Mouse (Mus musculus): Measurements from ENCODE around the gene Unc119.
A peak's percentile ranks its signal among the peaks of the same experiment; 100 is the strongest.

Unc119 gene

DNA sequence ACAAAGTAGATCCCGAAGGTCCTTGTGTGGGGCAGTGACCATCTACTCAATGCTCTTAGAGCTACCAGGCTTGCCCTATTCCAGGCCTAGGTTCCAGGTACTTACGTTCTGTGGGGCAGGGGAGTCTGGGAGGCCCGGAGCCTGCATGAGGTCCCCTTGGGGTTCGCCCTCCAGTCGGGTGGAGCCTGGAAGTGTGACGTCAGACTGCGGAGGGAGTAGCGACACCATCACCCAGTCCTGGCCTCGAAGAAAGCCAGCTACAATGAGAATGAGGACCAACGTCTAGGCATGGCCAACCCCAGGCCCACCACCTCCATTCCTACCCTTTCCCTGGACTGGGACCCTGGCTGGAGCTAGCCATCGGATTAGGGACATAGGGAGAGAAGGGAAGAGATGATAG is 28.4 kb downstream of the Unc119 start:
- no peak for DNase-seq (ENCODE audit: low read depth, low spot score)

DNA sequence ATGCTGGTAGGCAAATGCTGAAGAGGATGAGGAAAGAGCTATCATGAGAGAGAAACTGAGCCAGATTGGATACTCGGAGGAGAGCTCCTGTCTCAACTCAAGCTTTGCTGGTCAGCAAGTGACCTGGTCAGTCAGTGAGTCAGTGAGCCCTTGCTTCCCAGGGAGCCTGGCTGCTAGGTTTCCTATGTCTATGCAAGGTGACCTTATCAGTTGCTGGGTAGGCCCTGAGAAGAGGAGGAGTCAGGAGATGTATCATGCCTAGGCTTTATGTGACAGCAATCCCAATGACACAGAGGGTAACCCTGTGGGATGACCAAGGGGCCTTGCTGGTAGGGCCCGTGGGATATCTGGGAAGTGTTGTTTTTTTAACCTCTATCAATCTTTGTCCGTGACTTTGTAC is 28.9 kb downstream of the Unc119 start:
- no peak for DNase-seq (ENCODE audit: low read depth, low spot score)

DNA sequence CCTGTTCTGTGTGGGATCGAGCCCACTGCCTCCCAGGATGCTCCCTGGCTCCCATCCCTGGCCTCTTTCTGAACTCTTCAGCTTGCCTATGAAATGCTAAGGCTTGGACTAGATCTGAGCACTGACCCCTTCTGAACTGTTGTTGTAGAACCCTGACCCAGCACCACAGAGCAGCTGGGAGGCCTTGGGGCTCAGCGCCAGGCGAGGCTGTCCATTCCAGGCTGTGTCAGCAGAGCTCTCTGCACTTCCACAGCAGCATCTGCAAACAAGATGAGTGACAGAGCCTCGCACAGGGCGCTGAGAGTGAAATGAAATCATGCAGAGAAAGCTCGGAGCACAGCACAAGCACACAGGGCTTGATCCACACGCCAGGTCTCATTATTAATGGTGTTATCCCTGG is 29.3 kb downstream of the Unc119 start:
- DNase-seq (ENCODE audit: low read depth, low spot score), result no peak

DNA sequence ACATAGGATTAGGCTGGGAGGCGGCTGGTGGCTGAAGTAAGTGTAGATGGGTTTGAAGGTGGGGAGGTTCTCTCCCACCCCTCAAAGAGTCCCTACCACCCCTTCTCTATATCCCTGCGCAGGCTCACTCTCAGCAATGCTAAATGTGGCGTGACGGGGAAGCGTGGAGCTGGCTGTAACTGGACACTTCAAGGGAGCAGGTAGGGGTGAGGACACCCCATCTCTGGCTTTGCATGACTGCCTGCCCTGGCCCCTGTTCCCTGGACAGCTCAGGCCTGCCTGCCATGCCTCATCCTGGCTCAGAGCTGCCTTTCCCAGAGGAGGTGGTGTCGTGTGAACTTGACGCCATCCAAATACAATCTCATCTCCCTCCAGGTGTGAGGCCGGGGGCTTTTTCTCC is 30.9 kb downstream of the Unc119 start:
- DNase-seq (ENCODE audit: low read depth, low spot score), result no peak

DNA sequence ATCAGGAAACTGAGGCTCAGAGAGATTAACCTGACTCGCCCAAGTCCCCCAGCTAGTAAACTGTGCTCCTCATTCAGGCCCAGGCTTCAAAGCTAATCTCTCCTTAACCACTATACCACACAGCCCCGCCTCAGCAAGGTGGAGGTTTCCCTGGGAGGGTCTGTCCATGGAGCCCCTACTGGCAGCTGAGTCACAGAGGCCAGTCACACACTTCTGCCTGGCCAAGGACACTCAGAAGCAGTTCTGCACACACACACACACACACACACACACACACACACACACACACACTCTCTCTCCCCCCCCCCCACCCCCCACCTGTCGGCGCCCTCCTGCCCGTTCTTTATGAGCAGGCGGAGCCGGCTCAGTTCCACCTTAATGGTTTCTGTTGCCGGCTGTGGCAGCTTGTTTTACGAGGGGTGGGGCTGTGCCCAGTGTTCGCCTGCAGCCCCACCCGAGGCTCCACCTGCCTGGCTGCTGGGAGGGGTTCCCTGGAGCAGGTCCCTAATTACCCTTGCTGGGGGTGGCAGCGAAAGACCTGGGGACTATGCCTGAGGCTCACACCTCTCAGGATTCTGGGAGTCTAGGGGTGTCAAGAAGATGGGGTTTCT is 34.4 kb downstream of the Unc119 start:
- DNase-seq (ENCODE audit: low read depth, low spot score), result no peak

DNA sequence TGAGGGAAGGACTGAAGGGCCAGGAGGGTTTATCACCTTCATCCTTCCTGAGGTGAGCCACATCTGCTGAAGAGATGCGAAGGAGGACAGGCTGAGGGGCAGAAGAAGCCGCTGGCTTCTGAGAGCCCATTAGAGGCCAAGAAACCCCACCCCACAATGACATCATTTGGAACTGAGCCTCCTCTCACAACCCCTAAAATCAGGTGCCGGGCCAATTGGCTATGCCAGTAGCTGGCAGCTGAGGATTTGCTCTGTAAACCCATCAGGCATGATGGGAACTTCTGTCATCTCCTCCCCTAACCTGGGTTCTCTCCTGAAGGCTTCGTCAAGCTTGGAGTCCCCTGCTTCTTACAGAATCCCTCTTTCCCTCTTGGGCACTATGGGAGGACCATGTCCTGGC is 37.1 kb downstream of the Unc119 start:
- no peak for DNase-seq (ENCODE audit: low read depth, low spot score)

DNA sequence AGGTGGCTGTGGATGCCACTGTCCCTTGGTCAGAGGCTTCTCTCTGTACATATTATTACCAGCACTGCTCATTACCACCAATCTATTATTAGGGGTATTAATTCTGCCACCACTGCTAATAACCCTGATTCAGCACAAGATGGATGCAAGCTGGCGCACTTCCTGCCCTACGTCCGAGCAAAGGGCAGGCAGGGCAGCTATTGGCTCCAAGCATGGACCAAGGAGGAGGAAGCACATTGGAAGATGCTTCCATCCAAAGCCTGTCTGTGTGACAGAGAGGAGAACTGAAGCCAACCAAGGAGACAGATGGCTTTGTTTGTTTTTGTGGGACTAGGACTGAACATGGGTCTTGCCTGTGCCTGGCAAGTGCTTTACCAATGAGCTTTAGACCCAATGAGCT is 37.7 kb downstream of the Unc119 start:
- no peak for DNase-seq (ENCODE audit: low read depth, low spot score)

DNA sequence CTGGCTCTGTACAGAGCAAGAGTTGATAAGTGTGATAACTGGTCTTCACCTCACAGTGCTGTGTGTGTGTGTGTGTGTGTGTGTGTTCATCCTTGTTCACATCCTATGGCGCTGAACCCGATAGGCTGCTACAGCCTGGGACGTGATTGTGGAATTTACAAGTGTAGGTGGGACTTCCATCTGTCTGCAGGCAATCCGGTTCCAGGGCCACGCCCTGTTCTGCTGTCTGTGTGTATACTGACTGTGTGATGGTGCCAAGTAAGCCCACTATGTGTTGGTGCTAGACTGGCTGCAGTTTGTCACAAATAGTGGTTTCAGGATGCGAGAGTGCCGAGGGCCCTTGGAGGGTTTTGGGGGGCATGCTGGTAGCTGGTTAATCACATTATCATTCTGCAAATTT is 39.0 kb downstream of the Unc119 start:
- no peak for DNase-seq (ENCODE audit: low read depth, low spot score)

DNA sequence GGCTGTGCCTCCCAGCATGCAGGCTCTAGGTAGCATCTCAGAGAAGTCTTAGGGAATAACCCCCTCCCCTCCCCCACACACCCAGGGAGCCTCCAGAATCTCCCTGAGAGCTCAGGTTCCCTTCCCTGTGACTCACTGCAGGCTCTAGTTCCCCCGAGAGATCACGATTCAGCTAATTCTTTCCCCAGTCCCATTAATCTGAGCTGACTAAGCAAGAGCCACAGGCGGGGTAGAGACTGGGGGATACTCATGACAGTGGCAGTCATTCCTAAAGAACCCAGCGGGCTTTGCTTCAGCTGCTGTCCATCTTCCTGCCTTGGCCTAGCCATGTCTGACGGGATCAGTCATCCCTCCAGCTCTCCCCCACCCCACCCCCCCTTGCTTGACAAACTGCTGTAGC is 39.4 kb downstream of the Unc119 start:
- DNase-seq (ENCODE audit: low read depth, low spot score), result no peak

DNA sequence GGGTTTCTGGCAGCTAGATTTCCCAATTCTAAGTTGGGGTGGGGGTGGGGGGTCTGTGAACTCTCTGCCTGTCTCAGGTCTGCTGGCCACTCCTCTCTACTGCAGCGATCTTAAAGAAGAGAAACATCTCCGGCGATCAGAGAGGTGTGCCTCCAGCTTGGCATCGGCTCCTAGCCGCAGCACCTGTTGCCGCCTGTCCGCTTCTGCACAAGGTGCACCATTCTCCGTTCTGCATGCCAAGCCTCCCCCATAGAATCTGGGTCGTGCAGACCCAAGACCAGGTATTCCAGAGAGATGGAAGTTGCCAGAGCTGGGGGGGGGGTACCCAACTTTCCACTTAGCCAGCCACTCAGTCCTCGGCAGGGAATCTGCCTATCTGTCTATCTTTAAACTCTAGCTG is 42.5 kb downstream of the Unc119 start:
- DNase-seq (ENCODE audit: low read depth, low spot score), result no peak

DNA sequence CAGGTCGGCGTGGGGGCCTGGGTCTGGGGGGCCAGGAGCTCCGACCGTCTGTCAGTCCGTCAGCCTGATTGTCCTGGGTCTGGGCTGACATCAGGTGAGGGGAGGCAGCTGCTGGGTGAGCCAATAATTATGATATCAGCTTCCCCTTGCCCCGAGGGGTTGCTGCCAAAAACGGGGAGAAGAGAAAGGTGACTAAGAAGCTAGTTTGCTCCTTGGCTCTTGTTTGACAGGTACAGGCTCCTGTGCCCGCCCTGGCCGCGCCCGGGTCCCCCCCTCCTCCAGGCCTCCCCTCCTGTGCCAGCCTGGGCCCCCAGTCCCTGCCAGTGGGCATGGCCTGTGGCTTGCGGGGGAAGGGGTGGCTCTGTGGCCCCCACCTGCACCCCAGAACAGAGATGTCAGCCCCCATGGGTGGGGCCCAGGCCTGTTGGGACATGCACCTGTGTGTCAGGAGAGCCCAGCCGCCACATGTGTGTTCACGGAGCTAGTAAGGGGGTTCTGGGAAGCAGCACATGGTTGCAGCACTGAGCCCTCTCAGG is 43.3 kb downstream of the Unc119 start, which contains the start of gene Foxn1:
Gene Foxn1, minus strand, starts transcription at position 51 of the 536 bp plus-strand sequence.
- no peak for DNase-seq (ENCODE audit: low read depth, low spot score)

DNA sequence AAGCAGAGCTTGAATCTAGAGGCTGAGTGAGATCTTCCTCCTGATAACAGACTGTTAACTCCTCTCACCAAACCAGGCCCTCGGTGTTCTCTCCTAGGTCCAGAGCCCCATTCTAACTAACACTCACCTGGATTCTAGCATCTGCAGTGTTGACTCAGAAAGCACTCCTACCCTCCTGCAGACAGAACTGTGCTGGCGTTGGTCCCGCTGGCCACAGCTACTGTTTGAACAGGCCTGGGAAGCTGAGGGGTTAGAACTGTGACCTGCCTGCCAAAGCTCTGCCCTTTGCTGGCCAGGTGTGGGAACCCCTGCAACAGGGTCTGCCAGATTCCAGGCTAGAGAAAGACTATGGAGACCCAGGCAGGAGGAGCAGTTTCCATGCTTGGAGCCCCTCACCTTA is 49.4 kb downstream of the Unc119 start:
- no peak for DNase-seq (ENCODE audit: low read depth, low spot score)

DNA sequence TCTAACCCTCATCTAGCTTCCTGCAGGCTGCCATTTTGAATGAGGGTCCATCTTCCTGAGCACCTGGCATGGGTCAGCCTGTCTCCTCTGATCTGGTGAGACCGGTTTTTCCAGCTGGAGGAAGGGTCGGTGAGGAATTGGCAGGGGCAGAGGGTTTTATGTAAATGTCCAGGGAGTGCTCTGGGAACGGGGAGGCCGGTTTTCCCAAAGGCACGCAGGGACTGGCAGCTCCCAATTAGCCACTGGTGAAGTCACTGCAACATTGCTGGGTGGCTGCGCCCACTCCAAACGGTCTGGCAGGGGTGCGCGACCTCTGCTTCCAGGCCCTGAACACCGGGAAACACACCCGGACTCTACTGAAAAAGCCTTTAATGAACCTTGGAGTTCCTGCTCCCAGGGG is 53.7 kb downstream of the Unc119 start:
- no peak for DNase-seq (ENCODE audit: low read depth, low spot score)

DNA sequence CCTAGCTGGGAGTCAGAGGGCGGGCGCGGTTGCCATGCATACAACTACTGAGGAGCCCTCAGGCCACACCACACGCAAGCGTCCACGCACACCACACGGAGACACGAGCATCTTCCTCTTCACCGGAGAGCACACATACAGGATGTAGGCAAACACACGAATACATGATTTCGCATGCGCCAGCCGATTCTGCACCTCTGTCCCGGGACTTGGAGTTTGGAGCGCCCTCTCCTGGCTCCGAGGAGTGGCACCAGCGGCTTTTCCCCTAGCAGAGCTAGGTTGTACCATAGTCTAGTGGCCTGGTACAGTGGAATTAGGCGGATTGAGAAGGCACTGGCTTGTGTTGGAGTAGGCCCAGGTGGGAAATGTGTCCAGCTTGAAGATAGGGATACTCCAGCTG is 54.1 kb downstream of the Unc119 start:
- peak; percentile 83 for DNase-seq (ENCODE audit: low read depth, low spot score)

DNA sequence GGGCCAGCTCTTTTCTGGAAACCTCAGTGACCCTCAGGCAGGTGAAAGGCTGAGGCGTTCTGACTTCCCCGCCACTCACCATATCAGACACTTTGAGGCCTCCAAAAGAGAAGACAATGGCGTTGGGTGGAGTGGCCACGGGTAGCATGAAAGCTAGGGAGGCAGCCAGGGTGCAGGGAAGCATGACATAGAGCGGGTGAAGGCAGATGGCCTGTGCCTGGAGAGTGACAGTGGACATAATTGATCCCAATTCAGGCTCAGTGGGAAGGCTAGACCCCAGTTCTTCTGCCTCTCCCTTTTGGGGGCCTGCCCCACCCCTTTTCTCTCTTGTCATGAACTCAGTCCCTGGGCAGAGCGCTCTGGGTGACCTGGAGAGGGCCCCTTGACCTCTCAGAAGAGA is 54.9 kb downstream of the Unc119 start:
- DNase-seq (ENCODE audit: low read depth, low spot score), result no peak
